Mouse (Mus musculus): ENCODE measurements around the gene Gpam. TPM values are rescaled to one million over a fixed set of nuclear protein-coding genes. Genes with fewer than 3 reads are reported as not detected.

Gpam gene
- total and polyA plus RNA-seq, 3 experiments: 8.8 to 12.5 (median 12.3) TPM

GRCm38 (mm10) chr19:55131747-55132146 is 4.7 kb upstream of the Gpam start:
- no peak overlapping the region for H3K27ac ChIP-seq (ENCODE audit: insufficient read depth, low read depth)
- H3K9ac ChIP-seq (ENCODE audit: insufficient read depth, low read depth): no peak overlapping the region
- H3K4me1 ChIP-seq (ENCODE audit: control insufficient read depth in 1 of 2, insufficient read depth in 2 of 2): peaks cover 2 to 14% of the 10 kb centered on the region in 2 experiments; a peak in 1 of 4 replicates
- H3K4me3 ChIP-seq (replicated peaks in 1 of 3; ENCODE audit: low read depth in 2 of 3, low read length in 2 of 3, poor library complexity in 1 of 3): no peak overlapping the region
- no peak overlapping the region for H3K4me2 ChIP-seq (ENCODE audit: insufficient read depth, low read depth, poor library complexity, severe bottlenecking)
- H3K27me3 ChIP-seq (replicated peaks): no peaks in the 10 kb centered on the region
- no peak for DNase-seq (ENCODE audit: extremely low read depth)
- TF ChIP-seq MAFK (IDR thresholded peaks at IDR 0.05; ENCODE audit: insufficient replicate concordance, low read length) (no peak), CHD2 (IDR thresholded peaks at IDR 0.05; ENCODE audit: low read length) (no peak)
- H3K36me3 ChIP-seq (replicated peaks in 1 of 2; ENCODE audit: control insufficient read depth in 1 of 2, insufficient read depth in 1 of 2, low read length in 1 of 2): no peaks in the 10 kb centered on the region
- dilution Hi-C loops (cut with MboI; ENCODE audit: extremely low pct_ligation_motif_present, extremely low pct_unique_long_range_greater_than_20kb, low sequenced_read_pairs) (no loop called here), in situ Hi-C loops (cut with MboI; ENCODE audit: low pct_ligation_motif_present, low pct_unique_long_range_greater_than_20kb, low sequenced_read_pairs) (no loop called here)
- no peaks in the 10 kb centered on the region for H3K79me2 ChIP-seq (replicated peaks; ENCODE audit: control insufficient read depth, extremely low read depth, insufficient read depth, poor library complexity, severe bottlenecking)
- H3K9me3 ChIP-seq (replicated peaks; ENCODE audit: low read length): no peaks in the 10 kb centered on the region

GRCm38 (mm10) chr19:55128469-55128868 is 1.4 kb upstream of the Gpam start:
- H3K4me3 ChIP-seq (replicated peaks in 1 of 3; ENCODE audit: low read depth in 2 of 3, low read length in 2 of 3, poor library complexity in 1 of 3): no peak overlapping the region
- H3K27ac ChIP-seq (ENCODE audit: insufficient read depth, low read depth): no peak overlapping the region
- H3K4me2 ChIP-seq (ENCODE audit: insufficient read depth, low read depth, poor library complexity, severe bottlenecking): no peak overlapping the region
- no peak for DNase-seq (ENCODE audit: extremely low read depth)
- 0 out of 4 replicates have a peak, but pooled peaks cover 0 to 2% of the 10 kb centered on the region in 2 experiments for H3K4me1 ChIP-seq (ENCODE audit: control insufficient read depth in 1 of 2, insufficient read depth in 2 of 2)
- no peaks in the 10 kb centered on the region for H3K27me3 ChIP-seq (replicated peaks)
- no peak overlapping the region for H3K9ac ChIP-seq (ENCODE audit: insufficient read depth, low read depth)
- TF ChIP-seq SIN3A (IDR thresholded peaks at IDR 0.05; ENCODE audit: low read length) (no peak), KAT2A (IDR thresholded peaks at IDR 0.05; ENCODE audit: insufficient replicate concordance, low read length) (no peak), ELF1 (IDR thresholded peaks at IDR 0.05; ENCODE audit: low read depth, low read length) (no peak), MAFK (IDR thresholded peaks at IDR 0.05; ENCODE audit: insufficient replicate concordance, low read length) (no peak), IRF4 (IDR thresholded peaks at IDR 0.05; ENCODE audit: low read depth, low read length) (no peak), POLR2A (IDR thresholded peaks at IDR 0.05; ENCODE audit: low read depth, low read length) (no peak), JUN (IDR thresholded peaks at IDR 0.05; ENCODE audit: insufficient read depth, low read depth, low read length) (no peak), RCOR1 (conservative IDR thresholded peaks at IDR 0.05; ENCODE audit: low read depth, low read length) (no peak), RAD21 (IDR thresholded peaks at IDR 0.05; ENCODE audit: low read depth, low read length) (no peak)
- no peaks in the 10 kb centered on the region for H3K79me2 ChIP-seq (replicated peaks; ENCODE audit: control insufficient read depth, extremely low read depth, insufficient read depth, poor library complexity, severe bottlenecking)
- no peaks in the 10 kb centered on the region for H3K9me3 ChIP-seq (replicated peaks; ENCODE audit: low read length)
- dilution Hi-C loops (cut with MboI; ENCODE audit: extremely low pct_ligation_motif_present, extremely low pct_unique_long_range_greater_than_20kb, low sequenced_read_pairs) (no loop called here), in situ Hi-C loops (cut with MboI; ENCODE audit: low pct_ligation_motif_present, low pct_unique_long_range_greater_than_20kb, low sequenced_read_pairs) (no loop called here)
- H3K36me3 ChIP-seq (replicated peaks in 1 of 2; ENCODE audit: control insufficient read depth in 1 of 2, insufficient read depth in 1 of 2, low read length in 1 of 2): no peaks in the 10 kb centered on the region

- Histone ChIP-seq H3K4me1 (ENCODE audit: control insufficient read depth in 1 of 2, insufficient read depth in 2 of 2) (0 out of 4 replicates have a peak, but pooled peaks cover 0 to 2% of the 10 kb centered on the region in 2 experiments), H3K27me3 (replicated peaks) (no peaks in the 10 kb centered on the region), H3K36me3 (replicated peaks in 1 of 2; ENCODE audit: control insufficient read depth in 1 of 2, insufficient read depth in 1 of 2, low read length in 1 of 2) (no peaks in the 10 kb centered on the region), H3K27ac (ENCODE audit: insufficient read depth, low read depth) (no peak overlapping the region), H3K4me2 (ENCODE audit: insufficient read depth, low read depth, poor library complexity, severe bottlenecking) (no peak overlapping the region), H3K79me2 (replicated peaks; ENCODE audit: control insufficient read depth, extremely low read depth, insufficient read depth, poor library complexity, severe bottlenecking) (no peaks in the 10 kb centered on the region), H3K9ac (ENCODE audit: insufficient read depth, low read depth) (no peak overlapping the region), H3K9me3 (replicated peaks; ENCODE audit: low read length) (no peaks in the 10 kb centered on the region), H3K4me3 (replicated peaks in 1 of 3; ENCODE audit: low read depth in 2 of 3, low read length in 2 of 3, poor library complexity in 1 of 3) (no peak overlapping the region)
- dilution Hi-C loops (cut with MboI; ENCODE audit: extremely low pct_ligation_motif_present, extremely low pct_unique_long_range_greater_than_20kb, low sequenced_read_pairs) (no loop called here), in situ Hi-C loops (cut with MboI; ENCODE audit: low pct_ligation_motif_present, low pct_unique_long_range_greater_than_20kb, low sequenced_read_pairs) (no loop called here)
- TF ChIP-seq NRF1 (IDR thresholded peaks at IDR 0.05; ENCODE audit: low read depth, low read length) (no peak), MYC (IDR thresholded peaks at IDR 0.05; ENCODE audit: low read depth, low read length) (no peak), CHD1 (IDR thresholded peaks at IDR 0.05; ENCODE audit: low read depth, low read length) (no peak), MAFK (IDR thresholded peaks at IDR 0.05; ENCODE audit: insufficient replicate concordance, low read length) (no peak), RAD21 (IDR thresholded peaks at IDR 0.05; ENCODE audit: low read depth, low read length) (no peak), E2F4 (IDR thresholded peaks at IDR 0.05; ENCODE audit: insufficient replicate concordance, low read depth, low read length) (no peak), JUN (IDR thresholded peaks at IDR 0.05; ENCODE audit: insufficient read depth, low read depth, low read length) (no peak), TBP (conservative IDR thresholded peaks at IDR 0.05; ENCODE audit: low read depth, low read length) (no peak)
- no peak for DNase-seq (ENCODE audit: extremely low read depth)
These were observed 1.6 kb downstream of the Gpam start for GRCm38 (mm10) chr19:55125456-55125855.
